Comparison of ENCODE assay signal across 11 mouse cellular contexts in genomic region chr16:24569681-24570080, GRCm38 (mm10).
DNase-seq lines count a peak whose midpoint lies in the region; ATAC-seq and TF ChIP-seq lines count a peak whose summit lies in the region.
"Had no signal": no experiment of that assay in that cellular context is flagged by ENCODE, and none has a peak within 500 bp of the region (broad histone marks: within the 10 kb centered on the region; RNA-seq: fewer than 3 reads in every experiment).

No protein-coding gene starts in this region.

- H3K36me3 ChIP-seq in forebrain, embryonic 16.5 days (ENCODE audit: control insufficient read depth, insufficient read depth), result no peaks in the 10 kb centered on the region
- no peaks in the 10 kb centered on the region for H3K36me3 ChIP-seq in forebrain, embryonic 10.5 days (replicated peaks)
- H3K36me3 ChIP-seq in lung, embryonic 16.5 days (ENCODE audit: control insufficient read depth, insufficient read depth, low read length), result 0 out of 2 replicates have a peak, but pooled peaks cover 2% of the 10 kb centered on the region
- H3K36me3 ChIP-seq in heart, embryonic 16.5 days (ENCODE audit: control insufficient read depth, insufficient read depth), result no peaks in the 10 kb centered on the region
- H3K36me3 ChIP-seq: embryonic facial prominence, embryonic 13.5 days; midbrain, embryonic 12.5 days had no signal

- H3K9ac ChIP-seq in forebrain, embryonic 16.5 days (replicated peaks; ENCODE audit: low read depth, low read length), result no peak overlapping the region
- no peak overlapping the region for H3K9ac ChIP-seq in lung, embryonic 16.5 days (ENCODE audit: low read length)
- no peak overlapping the region for H3K9ac ChIP-seq in heart, embryonic 16.5 days (ENCODE audit: low read length)
- H3K9ac ChIP-seq: embryonic facial prominence, embryonic 13.5 days; midbrain, embryonic 12.5 days had no signal

- no peak overlapping the region for H3K27ac ChIP-seq in forebrain, embryonic 16.5 days (ENCODE audit: low read length)
- no peak overlapping the region for H3K27ac ChIP-seq in forebrain, embryonic 10.5 days
- H3K27ac ChIP-seq in lung, embryonic 16.5 days (ENCODE audit: low read length), result peak overlapping the region; percentile 6
- peak overlapping the region; percentile 68 for H3K27ac ChIP-seq in heart, embryonic 16.5 days (ENCODE audit: low read length)
- H3K27ac ChIP-seq: embryonic facial prominence, embryonic 13.5 days; midbrain, embryonic 12.5 days had no signal

- WGBS in forebrain, embryonic 16.5 days, result 60% methylated on average over 5 of the region's 5 CpGs
- WGBS in forebrain, embryonic 10.5 days, result 92% methylated on average over 5 of the region's 5 CpGs
- 54% methylated on average over 5 of the region's 5 CpGs for WGBS in lung, embryonic 16.5 days
- 60% methylated on average over 5 of the region's 5 CpGs for WGBS in lung, adult 2 months
- 28% methylated on average over 5 of the region's 5 CpGs for WGBS in heart, embryonic 16.5 days

- DNase-seq in forebrain, embryonic 10.5 days (ENCODE audit: extremely low spot score, low spot score), result no peak
- no peak for DNase-seq in lung, adult 2 months
- DNase-seq in retina, embryonic 14.5 days (ENCODE audit: low spot score), result peak; percentile 34
- DNase-seq in spleen, adult 12 weeks (ENCODE audit: low spot score), result no peak
- no peak for DNase-seq in adrenal gland, postnatal 25 days
- DNase-seq: kidney, postnatal 4 days had no signal

- TF ChIP-seq POLR2A in lung, adult 2 months (IDR thresholded peaks at IDR 0.05; ENCODE audit: borderline replicate concordance, extremely low read depth, low read depth, low read length), result no peak

- H3K9me3 ChIP-seq in forebrain, embryonic 16.5 days (ENCODE audit: control insufficient read depth, low read length), result no peaks in the 10 kb centered on the region
- no peaks in the 10 kb centered on the region for H3K9me3 ChIP-seq in forebrain, embryonic 10.5 days
- no peaks in the 10 kb centered on the region for H3K9me3 ChIP-seq in lung, embryonic 16.5 days (ENCODE audit: control insufficient read depth, low read length)
- no peaks in the 10 kb centered on the region for H3K9me3 ChIP-seq in heart, embryonic 16.5 days (replicated peaks; ENCODE audit: control insufficient read depth, low read length)
- H3K9me3 ChIP-seq: embryonic facial prominence, embryonic 13.5 days; midbrain, embryonic 12.5 days had no signal

- H3K4me3 ChIP-seq in forebrain, embryonic 16.5 days (replicated peaks; ENCODE audit: low read length), result no peak overlapping the region
- no peak overlapping the region for H3K4me3 ChIP-seq in forebrain, embryonic 10.5 days
- H3K4me3 ChIP-seq in lung, embryonic 16.5 days (ENCODE audit: low read length), result no peak overlapping the region
- H3K4me3 ChIP-seq in lung, adult 2 months (replicated peaks; ENCODE audit: extremely low read depth, low read depth, low read length), result no peak overlapping the region
- no peak overlapping the region for H3K4me3 ChIP-seq in heart, embryonic 16.5 days (ENCODE audit: low read length)
- H3K4me3 ChIP-seq: embryonic facial prominence, embryonic 13.5 days; midbrain, embryonic 12.5 days had no signal

- TF ChIP-seq CTCF in lung, adult 2 months (IDR thresholded peaks at IDR 0.05; ENCODE audit: insufficient read depth, low read length), result no peak

- peaks cover 8% of the 10 kb centered on the region for H3K4me1 ChIP-seq in forebrain, embryonic 16.5 days (replicated peaks; ENCODE audit: control insufficient read depth, insufficient read depth, low read length)
- H3K4me1 ChIP-seq in forebrain, embryonic 10.5 days, result peaks cover 8% of the 10 kb centered on the region
- H3K4me1 ChIP-seq in lung, embryonic 16.5 days (replicated peaks; ENCODE audit: control insufficient read depth, insufficient read depth, low read length), result peaks cover 34% of the 10 kb centered on the region
- peaks cover 9% of the 10 kb centered on the region for H3K4me1 ChIP-seq in lung, adult 2 months (ENCODE audit: control insufficient read depth, insufficient read depth, low read length)
- H3K4me1 ChIP-seq in heart, embryonic 16.5 days (ENCODE audit: control insufficient read depth, insufficient read depth, low read length), result peaks cover 28% of the 10 kb centered on the region

- no peaks in the 10 kb centered on the region for H3K27me3 ChIP-seq in forebrain, embryonic 16.5 days (replicated peaks; ENCODE audit: control insufficient read depth, insufficient read depth, low read length)
- no peaks in the 10 kb centered on the region for H3K27me3 ChIP-seq in forebrain, embryonic 10.5 days (ENCODE audit: poor library complexity, severe bottlenecking)
- no peaks in the 10 kb centered on the region for H3K27me3 ChIP-seq in lung, embryonic 16.5 days (ENCODE audit: control insufficient read depth, insufficient read depth, low read depth, low read length)
- H3K27me3 ChIP-seq in heart, embryonic 16.5 days (ENCODE audit: control insufficient read depth, insufficient read depth, low read length), result no peaks in the 10 kb centered on the region
- H3K27me3 ChIP-seq: embryonic facial prominence, embryonic 13.5 days; midbrain, embryonic 12.5 days had no signal

- H3K4me2 ChIP-seq in forebrain, embryonic 16.5 days (ENCODE audit: low read length), result no peak overlapping the region
- no peak overlapping the region for H3K4me2 ChIP-seq in lung, embryonic 16.5 days (ENCODE audit: low read depth, low read length)
- peak overlapping the region; percentile 8; the same call in 1 of the 2 replicates for H3K4me2 ChIP-seq in heart, embryonic 16.5 days (ENCODE audit: low read depth, low read length)
- H3K4me2 ChIP-seq: embryonic facial prominence, embryonic 13.5 days; midbrain, embryonic 12.5 days had no signal

- peak; percentile 54; the same call in 1 of the 2 replicates for ATAC-seq in forebrain, embryonic 16.5 days
- peak; percentile 91 for ATAC-seq in lung, embryonic 16.5 days (ENCODE audit: low read depth)
- ATAC-seq in heart, embryonic 16.5 days (replicated peaks; ENCODE audit: extremely low read depth, insufficient read depth, low FRiP score), result peak; percentile 49

Comparison
In these comparisons a context has a peak if more than half of its experiments do, and no peak if none do; other contexts are left out.
1. H3K27ac ChIP-seq: peak in lung, embryonic 16.5 days (single experiment) and heart, embryonic 16.5 days (single experiment); none in forebrain, embryonic 16.5 days (single experiment) and forebrain, embryonic 10.5 days (single experiment).
2. Peak in every context shown above with its lines, with median percentiles within 50 percentile points of each other: ATAC-seq.